Mouse (Mus musculus) bone marrow macrophage, adult 2 months (primary cell): ENCODE results near the gene Nek10. TPM values are rescaled to one million over a fixed set of nuclear protein-coding genes. Genes with fewer than 3 reads are reported as not detected.
"Not testable (repeated sequence)": the region's sequence is repeated elsewhere in the genome, so short reads cannot be mapped to it uniquely, and the experiment has no call there.

Experiments
- H3K27ac ChIP-seq: 2 replicates; pipeline ENCODE4 v1.5.1; 2012; ENCODE audit warnings: low read depth, low read length; ENCODE audit not compliant: insufficient read depth
- H3K4me1 ChIP-seq: 2 replicates; pipeline ENCODE4 v1.6.1; 2012; ENCODE audit warnings: low read length; ENCODE audit not compliant: control insufficient read depth, insufficient read depth
- H3K4me3 ChIP-seq: 2 replicates; pipeline ENCODE4 v1.5.1; 2012; ENCODE audit warnings: mild to moderate bottlenecking, low read length, moderate library complexity; ENCODE audit not compliant: insufficient read depth
- CTCF ChIP-seq: IDR thresholded peaks from 2 replicates; pipeline ENCODE4 v1.5.1; 2012; ENCODE audit warnings: low read depth, mild to moderate bottlenecking, low read length, moderate library complexity
- POLR2A ChIP-seq: IDR thresholded peaks from 2 replicates; pipeline ENCODE4 v1.6.1; 2012; ENCODE audit warnings: mild to moderate bottlenecking, low read depth, low read length, borderline replicate concordance
- polyA plus RNA-seq: library from polyadenylated mRNA; stranded (reverse); fragments of >200 nt; gene quantifications from 2 replicates; pipeline ENCODE4 v1.2.4, GENCODE M21; 2012; ENCODE audit not compliant: missing spikeins, insufficient read depth, insufficient read length

Nek10 gene
- polyA plus RNA-seq, 1 experiment = 0.09 TPM

DNA sequence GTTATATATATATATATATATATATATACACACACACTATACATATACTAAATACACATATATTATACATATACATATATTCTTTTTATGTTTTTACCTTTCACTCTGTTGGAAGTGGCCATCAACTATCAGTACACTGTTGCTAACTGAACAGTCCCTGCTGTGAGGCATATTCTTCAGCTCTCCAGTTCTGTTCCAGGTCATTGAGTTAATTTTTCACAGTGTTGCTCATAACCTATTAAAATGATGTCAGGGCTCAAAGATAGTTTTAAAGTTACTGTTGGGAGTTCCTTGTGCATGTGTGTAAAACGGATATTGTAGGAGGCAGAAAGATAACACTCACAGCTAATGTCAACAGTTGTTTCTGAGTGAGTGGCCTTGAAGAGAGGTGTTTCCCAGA is 170.9 kb downstream of the Nek10 start:
- Histone ChIP-seq H3K4me3 (no peak overlapping the region), H3K4me1 (peaks cover 6% of the 10 kb centered on the region)
- TF ChIP-seq POLR2A = no peak
- no peak for TF ChIP-seq CTCF

DNA sequence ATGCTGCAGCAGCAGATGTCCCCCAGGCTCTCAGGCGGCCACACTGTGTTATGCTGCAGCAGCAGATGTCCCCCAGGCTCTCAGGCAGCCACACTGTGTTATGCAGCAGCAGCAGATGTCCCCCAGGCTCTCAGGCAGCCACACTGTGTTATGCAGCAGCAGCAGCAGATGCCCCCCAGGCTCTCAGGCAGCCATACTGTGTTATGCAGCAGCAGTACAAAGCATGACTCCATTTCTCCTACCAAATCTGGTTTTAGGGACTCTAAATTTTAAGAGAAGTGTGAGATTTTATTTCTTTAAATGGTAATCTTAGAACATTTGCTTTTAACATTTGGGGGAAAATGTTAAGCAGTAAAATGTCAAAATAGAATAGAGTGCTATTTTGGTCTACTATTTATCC is 180.9 kb downstream of the Nek10 start:
- H3K4me1 ChIP-seq, H3K4me3 ChIP-seq, H3K27ac ChIP-seq: not testable (repeated sequence)

More for the DNA sequence above, 170.9 kb downstream of the Nek10 start:
- H3K27ac ChIP-seq = no peak overlapping the region

DNA sequence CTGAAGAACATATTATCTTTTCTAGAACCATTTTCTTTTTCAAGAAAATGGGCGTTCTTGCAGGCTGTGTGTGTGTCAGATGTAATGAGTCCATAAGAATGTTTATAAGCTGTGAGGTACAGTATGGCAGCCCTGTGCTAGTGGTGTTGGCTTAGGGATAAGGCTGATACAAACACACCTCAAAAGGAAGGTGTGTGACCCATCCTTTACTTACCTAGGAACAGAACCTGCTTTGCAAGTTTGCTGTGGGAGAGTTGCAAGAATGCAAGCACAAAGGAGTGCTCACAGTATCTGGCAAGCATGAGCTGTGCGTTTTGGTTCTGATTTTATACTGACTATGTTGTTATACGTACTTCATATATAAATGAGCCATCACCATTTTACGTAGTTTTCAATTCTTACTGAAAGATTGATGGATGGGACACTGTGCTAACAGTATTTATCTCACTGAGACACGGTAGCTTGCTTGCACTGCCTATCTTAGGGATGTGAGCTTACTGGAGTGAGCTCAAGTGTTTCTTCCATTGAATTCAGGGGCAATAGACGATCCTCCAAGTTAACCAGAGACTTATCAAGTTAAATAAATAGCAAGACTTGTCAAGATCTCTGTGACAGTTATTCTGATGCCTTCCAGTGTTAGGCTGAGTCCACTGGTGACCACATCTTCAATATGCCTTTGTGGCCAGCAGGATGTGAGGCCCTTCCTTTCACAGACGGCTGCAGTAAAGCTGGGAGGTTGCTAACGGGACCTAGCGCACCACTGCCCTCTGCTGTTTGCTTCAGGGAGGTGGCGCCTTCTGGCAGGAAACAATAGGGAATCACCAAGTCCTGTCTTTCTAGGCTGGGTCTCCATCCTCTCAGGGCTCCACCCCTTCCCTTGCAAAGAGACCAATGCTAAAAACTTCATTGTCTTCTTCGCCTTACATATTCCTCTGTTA is 181.8 kb downstream of the Nek10 start:
- Histone ChIP-seq H3K4me3 (no peak overlapping the region), H3K27ac (no peak overlapping the region), H3K4me1 (no peaks in the 10 kb centered on the region)
- peak; percentile 68 for TF ChIP-seq CTCF
- no peak for TF ChIP-seq POLR2A

DNA sequence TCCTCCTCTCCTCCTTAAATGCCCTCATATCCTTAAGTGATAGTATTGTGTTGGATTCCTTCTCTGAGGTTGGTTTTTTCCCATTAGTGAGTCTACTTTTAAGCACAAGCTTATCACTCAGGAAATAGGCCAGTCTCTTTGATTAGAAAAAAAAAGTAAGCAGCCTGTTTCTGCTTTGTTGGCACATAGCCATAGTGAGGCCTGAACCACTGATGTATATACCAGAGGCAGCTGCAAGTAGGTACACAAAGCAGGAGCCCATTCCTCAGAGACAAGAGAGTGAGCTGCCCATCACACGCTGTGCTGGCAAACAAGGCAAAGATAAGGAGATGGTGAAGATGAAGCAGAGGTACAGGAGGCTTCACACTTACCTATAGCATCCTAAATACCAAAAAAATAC is 184.2 kb downstream of the Nek10 start:
- Histone ChIP-seq H3K4me3 (no peak overlapping the region), H3K27ac (no peak overlapping the region), H3K4me1 (no peaks in the 10 kb centered on the region)
- TF ChIP-seq POLR2A (no peak), CTCF (no peak)

DNA sequence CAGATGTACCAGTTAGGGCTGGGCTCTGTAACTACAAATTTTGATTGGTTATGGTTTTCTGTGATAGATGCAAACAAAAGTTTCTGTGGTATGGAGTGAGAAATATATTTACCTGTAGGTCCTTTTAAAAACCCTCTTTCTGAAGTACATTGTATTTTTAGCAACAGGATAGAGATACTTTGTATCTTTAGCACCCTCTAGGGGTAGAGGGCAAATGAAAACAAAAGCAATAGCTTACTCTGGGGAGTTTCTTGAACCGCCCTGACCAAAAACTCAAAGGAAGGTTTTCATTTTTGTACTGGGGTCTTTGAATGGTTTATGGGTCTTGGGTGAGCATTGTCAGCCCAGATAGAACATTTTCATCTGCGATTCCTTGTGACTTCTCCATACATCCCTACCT is 188.4 kb downstream of the Nek10 start:
- no peak overlapping the region for H3K4me3 ChIP-seq
- no peak for TF ChIP-seq CTCF
- TF ChIP-seq POLR2A = no peak
- no peaks in the 10 kb centered on the region for H3K4me1 ChIP-seq
- no peak overlapping the region for H3K27ac ChIP-seq

DNA sequence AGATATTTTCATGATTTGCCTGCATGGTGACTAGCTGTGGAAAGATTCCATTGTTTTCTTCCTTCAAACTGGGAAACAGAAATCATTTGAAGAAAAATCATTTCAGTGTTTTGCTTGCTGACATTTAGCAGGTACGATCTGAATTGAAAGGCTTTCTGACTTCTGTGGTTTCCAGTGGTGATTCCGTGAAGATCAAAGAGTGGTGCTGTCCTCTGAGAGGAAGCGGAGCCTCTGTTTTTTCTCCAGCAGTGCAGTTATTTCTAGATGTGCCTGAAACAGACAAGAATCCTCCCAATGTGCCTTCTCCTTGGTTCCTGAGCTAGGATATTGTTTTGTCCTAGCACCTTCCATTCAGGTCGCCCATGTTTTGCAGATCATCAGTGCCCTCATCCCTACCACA is 208.2 kb downstream of the Nek10 start:
- TF ChIP-seq CTCF = no peak
- TF ChIP-seq POLR2A = no peak
- Histone ChIP-seq H3K4me1 (no peaks in the 10 kb centered on the region), H3K27ac (no peak overlapping the region), H3K4me3 (no peak overlapping the region)

DNA sequence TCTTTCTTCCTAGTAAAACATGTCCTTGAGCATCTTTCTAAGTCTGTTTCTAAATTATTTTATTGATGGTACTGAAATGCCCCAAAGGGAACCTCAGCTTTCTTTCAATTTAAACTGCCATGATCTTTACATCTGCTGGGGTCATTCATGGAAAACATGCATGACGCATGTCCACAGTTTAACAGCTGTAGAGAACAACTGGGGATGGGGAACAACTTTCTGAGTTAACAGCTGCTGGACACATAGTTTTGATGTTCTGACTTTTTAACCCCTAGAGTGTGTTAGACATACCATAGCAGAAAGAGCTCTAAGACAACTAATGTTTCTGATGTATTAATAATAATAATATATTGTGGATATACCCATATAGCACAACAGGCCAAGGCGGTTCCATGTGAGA is 211.6 kb downstream of the Nek10 start:
- H3K4me3 ChIP-seq = no peak overlapping the region
- no peaks in the 10 kb centered on the region for H3K4me1 ChIP-seq
- TF ChIP-seq POLR2A (no peak), CTCF (no peak)
- H3K27ac ChIP-seq = no peak overlapping the region

DNA sequence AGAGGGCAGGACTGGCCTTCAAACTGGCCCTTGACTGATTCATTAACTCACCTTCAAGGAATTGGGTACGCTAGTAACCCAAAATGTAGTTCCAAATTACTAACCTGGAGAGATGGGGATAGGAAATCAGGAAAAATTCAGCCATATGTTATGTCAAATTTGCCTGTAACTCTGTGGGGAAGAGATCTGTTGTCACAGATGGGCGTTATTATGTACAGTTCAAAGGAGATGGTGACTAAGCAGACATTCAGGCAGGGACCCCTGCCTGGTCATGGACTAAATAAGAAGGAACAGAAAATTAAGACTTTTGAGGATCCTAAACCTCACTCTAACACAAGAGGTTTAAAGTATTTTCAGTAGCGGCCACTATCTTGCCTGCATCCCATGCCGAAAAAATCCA is 227.4 kb downstream of the Nek10 start:
- H3K4me3 ChIP-seq, H3K27ac ChIP-seq, H3K4me1 ChIP-seq: not testable (repeated sequence)

DNA sequence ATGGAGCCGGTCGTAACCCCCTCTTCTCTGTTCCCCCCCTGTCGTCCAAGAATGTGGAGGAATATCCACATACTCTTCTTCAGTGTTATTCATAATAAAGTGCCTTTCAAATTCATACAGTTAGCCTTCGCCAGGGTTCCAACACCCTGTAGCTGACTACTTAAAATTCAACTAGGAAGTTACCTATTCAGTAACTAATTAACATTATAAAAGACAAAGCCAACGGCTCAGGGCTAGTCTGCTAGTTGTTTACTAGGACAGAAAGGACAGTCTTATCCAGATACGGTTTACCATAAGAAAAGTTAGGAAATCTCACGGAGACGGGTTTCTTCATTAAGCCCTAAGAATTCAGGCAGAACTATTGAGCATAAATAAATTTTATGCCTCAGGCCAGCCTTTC is 231.4 kb downstream of the Nek10 start:
- H3K4me1 ChIP-seq, H3K27ac ChIP-seq, H3K4me3 ChIP-seq: not testable (repeated sequence)

DNA sequence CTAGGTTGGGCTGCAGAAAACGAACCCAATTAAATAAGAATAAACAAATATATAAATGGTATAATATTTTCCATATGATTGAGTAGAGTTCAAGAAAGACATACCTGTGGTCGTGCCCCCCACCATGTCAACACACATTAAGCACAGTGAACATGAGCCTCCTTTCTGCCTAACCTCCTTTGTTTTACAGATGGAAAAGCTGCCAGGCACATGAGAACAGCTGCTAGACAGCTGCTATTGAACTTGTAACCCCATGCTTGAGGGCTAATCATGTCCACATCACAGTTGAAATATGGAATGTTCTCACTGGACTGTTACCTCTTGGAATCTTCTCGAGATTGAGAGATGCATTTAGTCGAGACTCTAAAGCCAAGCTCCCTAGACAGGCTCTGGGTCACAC is 245.0 kb downstream of the Nek10 start:
- no peak for TF ChIP-seq POLR2A
- no peak overlapping the region for H3K4me3 ChIP-seq
- H3K27ac ChIP-seq = no peak overlapping the region
- H3K4me1 ChIP-seq = no peaks in the 10 kb centered on the region

DNA sequence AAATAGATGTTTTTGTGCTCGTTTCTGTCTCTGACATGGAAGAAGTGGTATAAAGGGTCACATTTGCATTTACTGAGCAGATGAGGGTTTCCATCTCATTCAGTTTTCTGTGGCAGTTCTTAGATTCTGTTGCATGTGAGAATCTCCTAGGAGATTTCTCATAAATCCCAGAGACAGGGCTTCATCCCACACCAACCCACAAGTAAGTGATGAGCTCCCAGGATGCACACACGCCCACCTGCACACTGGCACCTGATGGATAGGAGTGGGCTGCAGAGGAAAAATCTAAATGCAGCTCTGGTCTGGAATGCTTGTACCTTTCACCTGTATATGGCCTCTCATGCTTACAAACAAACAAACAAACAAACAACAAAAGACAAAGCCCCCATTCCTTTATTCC is 258.3 kb downstream of the Nek10 start:
- H3K27ac ChIP-seq = no peak overlapping the region
- H3K4me3 ChIP-seq = no peak overlapping the region
- no peaks in the 10 kb centered on the region for H3K4me1 ChIP-seq
- TF ChIP-seq POLR2A (no peak), CTCF (no peak)

Other genes starting within 250 kb of the Nek10 start
- 37.0 and 38.6 TPM in 2 replicates for gene Slc4a7, start 101.1 kb upstream of the Nek10 start, polyA plus RNA-seq